Mouse (Mus musculus) CH12.LX (cell line): ENCODE results near the gene Atp8a2. TPM values are rescaled to one million over a fixed set of nuclear protein-coding genes. Genes with fewer than 3 reads are reported as not detected.
"Not testable (repeated sequence)": the region's sequence is repeated elsewhere in the genome, so short reads cannot be mapped to it uniquely, and the experiment has no call there.

Experiments
- DNase-seq: peaks from one replicate; pipeline ENCODE4 v3.0.0-alpha.2; 2013; ENCODE audit errors: extremely low read depth
- H3K27ac ChIP-seq: 2 replicates; pipeline ENCODE4 v1.5.1; 2012; ENCODE audit warnings: low read depth, mild to moderate bottlenecking, control low read depth, moderate library complexity; ENCODE audit not compliant: insufficient read depth
- H3K27me3 ChIP-seq: replicated peaks from 2 replicates; pipeline ENCODE3; 2012; ENCODE audit warnings: inconsistent platforms
- H3K36me3 ChIP-seq, 2 experiments: replicated peaks in 1 of 2; 2 replicates each; pipeline versions ENCODE3 to v1.6.1; 2012; ENCODE audit warnings: inconsistent platforms in 1 of 2, low read length in 1 of 2, mild to moderate bottlenecking in 1 of 2, mixed read lengths in 1 of 2, moderate library complexity in 1 of 2; ENCODE audit not compliant: control insufficient read depth in 1 of 2, insufficient read depth in 1 of 2
- H3K4me1 ChIP-seq, 2 experiments: 2 replicates each; pipeline ENCODE4 v1.6.1; 2012; ENCODE audit warnings: inconsistent platforms in 1 of 2, moderate library complexity in 1 of 2; ENCODE audit not compliant: insufficient read depth in 2 of 2, control insufficient read depth in 1 of 2
- H3K4me2 ChIP-seq: 2 replicates; pipeline ENCODE4 v1.6.1; 2012; ENCODE audit warnings: low read depth, mild to moderate bottlenecking, control low read depth; ENCODE audit not compliant: poor library complexity, insufficient read depth, severe bottlenecking
- H3K4me3 ChIP-seq, 3 experiments: fragments of 150-350 bp in 1 of 3; sonication (generic) in 1 of 3; replicated peaks in 1 of 3; 2 replicates each; pipeline versions ENCODE3 to v1.5.1; 2011 to 2012; ENCODE audit warnings: low read depth in 2 of 3, low read length in 2 of 3, mild to moderate bottlenecking in 2 of 3, moderate library complexity in 2 of 3, control low read depth in 1 of 3, improper control_type of control experiment in 1 of 3, inconsistent platforms in 1 of 3, mixed read lengths in 1 of 3; ENCODE audit not compliant: poor library complexity in 1 of 3
- H3K79me2 ChIP-seq: replicated peaks from 2 replicates; pipeline ENCODE4 v1.6.1; 2012; ENCODE audit warnings: mild to moderate bottlenecking, moderate library complexity; ENCODE audit not compliant: control insufficient read depth, poor library complexity, insufficient read depth, severe bottlenecking; ENCODE audit errors: extremely low read depth
- H3K9ac ChIP-seq: 2 replicates; pipeline ENCODE4 v1.6.1; 2012; ENCODE audit warnings: low read depth, mild to moderate bottlenecking, control low read depth, moderate library complexity; ENCODE audit not compliant: insufficient read depth
- H3K9me3 ChIP-seq: replicated peaks from 2 replicates; pipeline ENCODE3; 2012; ENCODE audit warnings: low read length, inconsistent platforms, mixed read lengths
- CHD2 ChIP-seq: IDR thresholded peaks from 2 replicates; pipeline ENCODE4 v1.6.1; 2011; ENCODE audit warnings: low read length, improper control_type of control experiment
- ETS1 ChIP-seq: conservative IDR thresholded peaks from 2 replicates; pipeline ENCODE4 v1.6.1; 2012; ENCODE audit warnings: low read depth, mild to moderate bottlenecking, inconsistent platforms, low read length, improper control_type of control experiment, moderate library complexity
- HCFC1 ChIP-seq: IDR thresholded peaks from 2 replicates; pipeline ENCODE4 v1.6.1; 2012; ENCODE audit warnings: low read depth, mild to moderate bottlenecking, inconsistent platforms, low read length, improper control_type of control experiment
- IRF4 ChIP-seq: IDR thresholded peaks from 2 replicates; pipeline ENCODE4 v1.6.1; 2014; ENCODE audit warnings: low read depth, mild to moderate bottlenecking, inconsistent platforms, low read length, improper control_type of control experiment
- JUND ChIP-seq: conservative IDR thresholded peaks from 2 replicates; pipeline ENCODE4 v1.6.1; 2011; ENCODE audit warnings: low read depth, low read length, improper control_type of control experiment
- KAT2A ChIP-seq: IDR thresholded peaks from 2 replicates; pipeline ENCODE4 v1.6.1; 2012; ENCODE audit warnings: low read length, improper control_type of control experiment, inconsistent platforms; ENCODE audit not compliant: insufficient replicate concordance
- MAFK ChIP-seq: IDR thresholded peaks from 2 replicates; pipeline ENCODE4 v1.6.1; 2011; ENCODE audit warnings: low read length, improper control_type of control experiment; ENCODE audit not compliant: insufficient replicate concordance
- MEF2A ChIP-seq: IDR thresholded peaks from 2 replicates; pipeline ENCODE4 v1.6.1; 2014; ENCODE audit warnings: low read depth, mild to moderate bottlenecking, inconsistent platforms, low read length, improper control_type of control experiment, borderline replicate concordance
- NRF1 ChIP-seq: IDR thresholded peaks from 2 replicates; pipeline ENCODE4 v1.6.1; 2014; ENCODE audit warnings: low read depth, mild to moderate bottlenecking, inconsistent platforms, low read length, improper control_type of control experiment, moderate library complexity
- POLR2AphosphoS2 ChIP-seq: IDR thresholded peaks from 2 replicates; pipeline ENCODE4 v1.6.1; 2011; ENCODE audit warnings: low read depth, low read length, improper control_type of control experiment
- RCOR1 ChIP-seq: conservative IDR thresholded peaks from 2 replicates; pipeline ENCODE4 v1.6.1; 2012; ENCODE audit warnings: low read depth, mild to moderate bottlenecking, inconsistent platforms, low read length, improper control_type of control experiment
- SIN3A ChIP-seq: IDR thresholded peaks from 2 replicates; pipeline ENCODE4 v1.6.1; 2012; ENCODE audit warnings: low read length, improper control_type of control experiment, inconsistent platforms
- ZC3H11A ChIP-seq: IDR thresholded peaks from 2 replicates; pipeline ENCODE4 v1.6.1; 2012; ENCODE audit warnings: low read depth, mild to moderate bottlenecking, inconsistent platforms, low read length, improper control_type of control experiment
- ZKSCAN1 ChIP-seq: IDR thresholded peaks from 2 replicates; pipeline ENCODE4 v1.6.1; 2012; ENCODE audit warnings: low read depth, inconsistent platforms, low read length, improper control_type of control experiment, borderline replicate concordance
- ZMIZ1 ChIP-seq: IDR thresholded peaks from 2 replicates; pipeline ENCODE4 v1.6.1; 2012; ENCODE audit warnings: low read depth, mild to moderate bottlenecking, inconsistent platforms, low read length, improper control_type of control experiment
- dilution Hi-C: fragments of 300-500 bp; cut with MboI; formaldehyde crosslinking; loops from 2 replicates; pipeline ENCODE4 v1.14.3; 2020; ENCODE audit warnings: low sequenced_read_pairs; ENCODE audit not compliant: extremely low pct_unique_long_range_greater_than_20kb, extremely low pct_ligation_motif_present
- in situ Hi-C: fragments of 300-500 bp; cut with MboI; formaldehyde crosslinking; loops from 3 replicates; pipeline ENCODE4 v1.14.3; 2019; ENCODE audit warnings: low sequenced_read_pairs, low pct_ligation_motif_present, low pct_unique_long_range_greater_than_20kb, mixed read lengths
- polyA plus RNA-seq: library from polyadenylated mRNA; unstranded; fragments of >175 nt; gene quantifications from 2 replicates; pipeline ENCODE4 v1.2.1, GENCODE M21; 2012; ENCODE audit warnings: low read depth; ENCODE audit not compliant: insufficient read length
- total RNA-seq, 2 experiments: library from RNA; depleted of rRNA; stranded (reverse); fragments of 300-350 nt in 1 of 2; fragments of >200 nt in 1 of 2; gene quantifications; 2 replicates each; pipeline ENCODE4 v1.2.3; 2012 to 2014

The Atp8a2 gene
- total and polyA plus RNA-seq, 3 experiments: 0.15 to 0.29 (median 0.21) TPM

DNA sequence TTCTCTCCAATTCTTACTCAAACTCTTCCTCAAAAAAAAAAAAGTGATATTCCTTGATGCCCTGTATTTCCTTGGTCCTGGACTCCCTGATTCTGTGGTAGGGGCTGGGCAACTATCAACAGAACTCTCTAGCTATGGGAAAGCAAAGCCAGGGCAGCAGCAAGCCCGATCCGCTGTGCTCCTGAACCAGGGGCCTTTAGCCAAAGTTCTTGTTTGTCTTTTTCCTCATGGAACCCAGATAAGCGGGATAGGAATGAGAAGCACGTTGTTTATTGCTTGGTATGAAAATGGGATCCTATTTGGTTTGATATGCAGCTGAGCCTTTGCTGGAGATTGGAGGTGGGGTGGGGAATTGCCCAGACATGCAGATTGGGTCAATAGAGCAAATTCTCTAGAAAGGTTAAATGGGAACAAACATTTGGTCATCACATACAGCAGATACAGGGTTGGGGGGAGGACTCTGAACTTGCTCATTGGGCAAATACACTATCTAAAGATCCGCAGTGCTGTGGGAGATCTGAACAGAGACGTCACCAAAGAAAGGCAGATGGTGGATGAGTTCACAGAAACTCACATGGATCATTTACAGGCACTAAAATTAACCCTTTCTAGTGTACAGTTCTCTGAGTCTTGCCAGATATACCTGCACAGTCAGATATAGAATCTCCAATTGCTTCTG is 353.6 kb downstream of the Atp8a2 start:
- Histone ChIP-seq H3K9me3 (no peaks in the 10 kb centered on the region), H3K27ac (no peak overlapping the region), H3K4me2 (0 out of 2 replicates have a peak overlapping the region, but pooled peaks have one; percentile 8), H3K4me1 (peaks cover 16 to 37% of the 10 kb centered on the region in 2 experiments), H3K79me2 (no peaks in the 10 kb centered on the region), H3K27me3 (no peaks in the 10 kb centered on the region), H3K36me3 (no peaks in the 10 kb centered on the region), H3K4me3 (no peak overlapping the region), H3K9ac (no peak overlapping the region)
- in situ Hi-C loops: no loop called here
- dilution Hi-C loops: no loop called here
- DNase-seq: no peak
- TF ChIP-seq ETS1: 0 out of 2 replicates have a peak, but pooled peaks have one; percentile 14
- no peak for TF ChIP-seq NRF1
- no peak for TF ChIP-seq ZC3H11A
- TF ChIP-seq MEF2A: peak; percentile 71; the same call in 1 of the 2 replicates
- 0 out of 2 replicates have a peak, but pooled peaks have one; percentile 38 for TF ChIP-seq IRF4

DNA sequence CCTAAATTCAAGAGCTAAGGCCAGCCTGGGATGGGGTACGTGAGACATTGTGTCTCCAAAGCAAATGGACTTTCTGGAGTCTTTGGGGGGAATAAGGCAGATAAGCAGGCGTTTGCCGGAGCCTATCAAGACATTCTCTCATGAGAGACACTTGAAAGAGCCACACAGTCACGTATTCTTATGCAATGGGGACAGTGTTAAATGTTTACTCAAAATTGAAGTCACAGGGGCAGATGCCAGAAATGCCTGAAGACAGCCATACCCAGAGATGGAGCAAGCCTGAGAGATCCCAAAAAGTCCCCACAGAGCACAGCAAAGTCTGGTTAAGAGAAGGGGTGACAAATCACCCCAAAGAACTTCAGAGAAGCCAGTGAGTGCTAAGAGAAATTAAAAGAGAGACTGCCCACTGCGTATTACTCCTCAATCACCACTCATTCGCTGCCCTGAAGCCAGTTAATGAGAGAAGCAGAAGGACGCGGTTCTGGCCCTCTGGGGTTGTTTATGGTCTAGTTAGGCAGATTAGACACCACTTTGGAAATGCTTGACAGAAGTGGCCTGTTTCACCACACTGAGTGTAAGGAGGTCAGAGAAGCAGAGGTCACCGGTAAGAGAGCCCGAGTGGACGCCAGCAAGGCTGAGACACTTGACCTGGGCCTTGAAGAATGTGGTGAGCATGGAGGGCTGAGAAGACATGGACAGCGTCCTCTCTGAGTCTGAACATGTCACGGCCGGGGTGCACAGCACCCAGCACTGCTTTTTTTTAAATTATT is 356.8 kb downstream of the Atp8a2 start:
- no peak overlapping the region for H3K4me2 ChIP-seq
- no peak overlapping the region for H3K4me3 ChIP-seq
- H3K9me3 ChIP-seq: no peaks in the 10 kb centered on the region
- dilution Hi-C loops: no loop called here
- peaks cover 14 to 28% of the 10 kb centered on the region in 2 experiments for H3K4me1 ChIP-seq
- H3K79me2 ChIP-seq: no peaks in the 10 kb centered on the region
- H3K27ac ChIP-seq: no peak overlapping the region
- H3K27me3 ChIP-seq: no peaks in the 10 kb centered on the region
- no peaks in the 10 kb centered on the region for H3K36me3 ChIP-seq
- H3K9ac ChIP-seq: no peak overlapping the region
- TF ChIP-seq KAT2A (no peak), HCFC1 (no peak), SIN3A (no peak), JUND (no peak), RCOR1 (no peak), CHD2 (no peak), MAFK (no peak), ZKSCAN1 (no peak), POLR2AphosphoS2 (no peak), ZMIZ1 (no peak)
- DNase-seq: no peak
- in situ Hi-C loops: no loop called here

DNA sequence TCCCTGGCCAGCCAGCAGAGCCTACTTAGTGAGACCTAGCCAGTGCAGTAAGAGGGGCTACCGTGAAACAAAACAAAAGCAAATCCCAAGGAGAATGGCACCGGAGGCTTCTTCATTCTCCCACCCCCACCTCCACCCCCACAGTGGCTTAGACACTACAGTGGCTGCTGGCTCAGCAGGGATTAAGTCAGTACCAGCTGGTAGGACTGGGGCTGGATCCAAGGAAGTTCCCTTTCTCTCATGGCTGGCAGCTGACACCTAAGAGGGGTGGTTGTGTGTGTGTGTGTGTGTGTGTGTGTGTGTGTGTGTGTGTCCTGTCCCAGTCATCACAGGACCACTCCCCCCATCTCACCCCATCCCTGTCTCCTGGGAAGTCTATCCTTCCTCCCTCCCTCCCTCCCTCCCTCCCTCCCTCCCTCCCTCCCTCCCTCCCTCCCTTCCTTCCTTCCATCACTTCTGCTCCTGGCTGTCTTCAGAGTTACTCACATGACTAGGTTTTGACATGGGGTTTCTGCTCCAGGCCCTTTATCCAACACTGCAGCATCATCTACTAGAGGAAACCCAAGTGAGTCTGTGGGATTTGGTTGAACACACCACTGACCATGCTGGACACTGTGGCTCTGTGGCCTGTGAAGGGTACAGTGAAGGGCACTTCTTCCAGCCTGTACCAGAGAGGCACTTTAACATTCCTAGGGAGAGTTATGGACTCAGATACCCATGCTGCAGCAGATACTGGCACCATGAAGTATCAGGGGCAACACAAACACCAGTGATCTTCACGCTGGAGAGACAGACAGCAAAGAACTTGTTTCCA is 358.3 kb downstream of the Atp8a2 start:
- in situ Hi-C loops, H3K36me3 ChIP-seq, dilution Hi-C loops, DNase-seq, H3K4me2 ChIP-seq, H3K9ac ChIP-seq, H3K9me3 ChIP-seq, H3K4me3 ChIP-seq, H3K27ac ChIP-seq, H3K79me2 ChIP-seq, H3K27me3 ChIP-seq: not testable (repeated sequence)
- H3K4me1 ChIP-seq: peaks cover 8 to 22% of the 10 kb centered on the region in 2 experiments
